Mouse (Mus musculus) CH12.LX (cell line): ENCODE data around the gene Grxcr1.

Experiments
- CTCF ChIP-seq, 2 experiments: IDR thresholded peaks in 1 of 2; conservative IDR thresholded peaks in 1 of 2; 2 replicates each; pipeline ENCODE4 v1.5.1; 2011 to 2012; ENCODE audit warnings: low read depth in 2 of 2, low read length in 2 of 2, improper control_type of control experiment in 1 of 2, inconsistent platforms in 1 of 2, mild to moderate bottlenecking in 1 of 2, moderate library complexity in 1 of 2
- ETS1 ChIP-seq: conservative IDR thresholded peaks from 2 replicates; pipeline ENCODE4 v1.6.1; 2012; ENCODE audit warnings: low read depth, mild to moderate bottlenecking, inconsistent platforms, low read length, improper control_type of control experiment, moderate library complexity
- MAFK ChIP-seq: IDR thresholded peaks from 2 replicates; pipeline ENCODE4 v1.6.1; 2011; ENCODE audit warnings: low read length, improper control_type of control experiment; ENCODE audit not compliant: insufficient replicate concordance
- MAX ChIP-seq: IDR thresholded peaks from 2 replicates; pipeline ENCODE4 v1.6.1; 2011; ENCODE audit warnings: low read length, improper control_type of control experiment
- SMC3 ChIP-seq: IDR thresholded peaks from 2 replicates; pipeline ENCODE4 v1.6.1; 2011; ENCODE audit warnings: low read depth, low read length, improper control_type of control experiment
- UBTF ChIP-seq: IDR thresholded peaks from 2 replicates; pipeline ENCODE4 v1.6.1; 2012; ENCODE audit warnings: low read depth, mild to moderate bottlenecking, inconsistent platforms, low read length, improper control_type of control experiment, moderate library complexity
- USF1 ChIP-seq: IDR thresholded peaks from 2 replicates; pipeline ENCODE4 v1.6.1; 2014; ENCODE audit warnings: low read depth, mild to moderate bottlenecking, inconsistent platforms, low read length, improper control_type of control experiment

- TF ChIP-seq CTCF (conservative IDR thresholded peaks at IDR 0.05 in 1 of 2, IDR thresholded peaks at IDR 0.05 in 1 of 2; ENCODE audit: low read depth in 2 of 2, low read length in 2 of 2) (no peak), UBTF (no peak), ETS1 (no peak), MAFK (no peak), SMC3 (no peak), MAX (no peak), USF1 (no peak)
These were observed 130.9 kb downstream of the Grxcr1 start for GRCm38 (mm10) chr5:68162503-68162902.
